Mouse (Mus musculus) forebrain, embryonic 12.5 days (tissue): Measurements from ENCODE around the gene Lrrc74b. TPM values are rescaled to one million over a fixed set of nuclear protein-coding genes. Genes with fewer than 3 reads are reported as not detected.
A peak's percentile ranks its signal among the peaks of the same experiment; 100 is the strongest.
"Not testable (repeated sequence)": the region's sequence is repeated elsewhere in the genome, so short reads cannot be mapped to it uniquely, and the experiment has no call there.

Experiments used
- ATAC-seq: fragments of 200-750 bp; cut with Nextera tagmentation; 2 replicates; pipeline ENCODE4 v1.8.0; 2017; ENCODE audit warnings: moderate TSS enrichment; ENCODE audit not compliant: low FRiP score
- H3K27ac ChIP-seq: fragments of 300-500 bp; sonication (generic); 2 replicates; pipeline ENCODE4 v1.5.1; 2016; ENCODE audit warnings: mild to moderate bottlenecking
- H3K27me3 ChIP-seq: fragments of 300-500 bp; sonication (generic); 2 replicates; pipeline ENCODE4 v1.6.1; 2016; ENCODE audit warnings: mild to moderate bottlenecking
- H3K36me3 ChIP-seq: fragments of 300-500 bp; sonication (generic); replicated peaks from 2 replicates; pipeline ENCODE4 v1.6.1; 2016; ENCODE audit warnings: mild to moderate bottlenecking
- H3K4me1 ChIP-seq: fragments of 300-500 bp; sonication (generic); 2 replicates; pipeline ENCODE4 v1.6.1; 2016
- H3K4me2 ChIP-seq: fragments of 300-500 bp; sonication (generic); 2 replicates; pipeline ENCODE4 v1.6.1; 2016; ENCODE audit warnings: mild to moderate bottlenecking, moderate library complexity
- H3K4me3 ChIP-seq: fragments of 300-500 bp; sonication (generic); replicated peaks from 2 replicates; pipeline ENCODE4 v1.5.1; 2016; ENCODE audit warnings: mild to moderate bottlenecking
- H3K9ac ChIP-seq: fragments of 300-500 bp; sonication (generic); 2 replicates; pipeline ENCODE4 v1.6.1; 2016; ENCODE audit warnings: mild to moderate bottlenecking
- H3K9me3 ChIP-seq: fragments of 300-500 bp; sonication (generic); 2 replicates; pipeline ENCODE4 v1.6.1; 2016
- WGBS: fragments of 180-500 bp; shearing (Covaris S2); methylation state at CpG from one replicate; pipeline ENCODE4 v1.1.7; 2016; 5-methylcytosine and 5-hydroxymethylcytosine counted together
- polyA plus RNA-seq: library from polyadenylated mRNA; unstranded; fragments of >200 nt; fragmentation: Nextera tagmentation; extraction: Ambion mirVana; gene quantifications from 2 replicates; pipeline ENCODE4 v1.2.1, GENCODE M21; 2016

Lrrc74b gene
- polyA plus RNA-seq, 1 experiment from 2014 or later = 0.17 TPM

GRCm38 (mm10) chr16:17510143-17510542 lies 50.9 kb downstream of the Lrrc74b start:
- 100% methylated on average over 2 of the region's 2 CpGs for WGBS
- Histone ChIP-seq H3K9ac (peak overlapping the region; percentile 27; the same call in 1 of the 2 replicates), H3K4me1 (peaks cover 19% of the 10 kb centered on the region), H3K27me3 (no peaks in the 10 kb centered on the region), H3K4me2 (peak overlapping the region; percentile 78), H3K4me3 (peak overlapping the region; percentile 76; the same call in 1 of the 2 replicates), H3K27ac (no peak overlapping the region), H3K9me3 (no peaks in the 10 kb centered on the region), H3K36me3 (peaks cover 45% of the 10 kb centered on the region)
- ATAC-seq = no peak

GRCm38 (mm10) chr16:17509240-17509597 lies 51.8 kb downstream of the Lrrc74b start:
- 11% methylated on average over 9 of the region's 9 CpGs for WGBS
- Histone ChIP-seq H3K36me3 (peaks cover 36% of the 10 kb centered on the region), H3K9ac (peak overlapping the region; percentile 73), H3K4me1 (peaks cover 19% of the 10 kb centered on the region), H3K27me3 (no peaks in the 10 kb centered on the region), H3K27ac (peak overlapping the region; percentile 83), H3K4me2 (peak overlapping the region; percentile 78), H3K9me3 (no peaks in the 10 kb centered on the region), H3K4me3 (peak overlapping the region; percentile 76)
- no peak; the same call in 1 of the 2 replicates for ATAC-seq

GRCm38 (mm10) chr16:17508546-17509239 lies 52.4 kb downstream of the Lrrc74b start, which contains the start of gene Lztr1:
TSS of gene Lztr1 (plus strand) at chr16:17508688.
- ATAC-seq = peak; percentile 97
- peak within 1 kb of the TSS; percentile 78 for H3K4me2 ChIP-seq
- WGBS = under 1% methylated on average over 50 of the region's 50 CpGs

GRCm38 (mm10) chr16:17508031-17508430 lies 53.0 kb downstream of the Lrrc74b start:
- peaks cover 24% of the 10 kb centered on the region for H3K36me3 ChIP-seq
- H3K9me3 ChIP-seq, H3K27me3 ChIP-seq, ATAC-seq: not testable (repeated sequence)
- peak overlapping the region; percentile 73 for H3K9ac ChIP-seq
- peak overlapping the region; percentile 83 for H3K27ac ChIP-seq
- peaks cover 19% of the 10 kb centered on the region for H3K4me1 ChIP-seq
- peak overlapping the region; percentile 76 for H3K4me3 ChIP-seq
- WGBS = 30% methylated on average over 3 of the region's 3 CpGs
- peak overlapping the region; percentile 78 for H3K4me2 ChIP-seq

More at GRCm38 (mm10) chr16:17508546-17509239, 52.4 kb downstream of the Lrrc74b start, which contains the start of gene Lztr1:
- peaks cover 19% of the 10 kb centered on the region for H3K4me1 ChIP-seq
- peak within 1 kb of the TSS; percentile 83 for H3K27ac ChIP-seq
- no peaks in the 10 kb centered on the region for H3K27me3 ChIP-seq
- peaks cover 31% of the 10 kb centered on the region for H3K36me3 ChIP-seq
- H3K9ac ChIP-seq = peak within 1 kb of the TSS; percentile 73
- peak within 1 kb of the TSS; percentile 76 for H3K4me3 ChIP-seq
- no peaks in the 10 kb centered on the region for H3K9me3 ChIP-seq

- 88% methylated on average over 5 of the region's 5 CpGs for WGBS
- H3K4me3 ChIP-seq = no peak overlapping the region
- no peak overlapping the region for H3K27ac ChIP-seq
- H3K4me2 ChIP-seq = no peak overlapping the region
- peaks cover 19% of the 10 kb centered on the region for H3K4me1 ChIP-seq
- ATAC-seq = no peak
- no peaks in the 10 kb centered on the region for H3K27me3 ChIP-seq
- peaks cover 15% of the 10 kb centered on the region for H3K36me3 ChIP-seq
- no peaks in the 10 kb centered on the region for H3K9me3 ChIP-seq
- no peak overlapping the region for H3K9ac ChIP-seq
Measured at GRCm38 (mm10) chr16:17507018-17507552, 54.0 kb downstream of the Lrrc74b start.

- no peak for ATAC-seq
- Histone ChIP-seq H3K4me3 (no peak overlapping the region), H3K9me3 (no peaks in the 10 kb centered on the region), H3K4me1 (peaks cover 14% of the 10 kb centered on the region), H3K27me3 (no peaks in the 10 kb centered on the region), H3K9ac (no peak overlapping the region), H3K4me2 (no peak overlapping the region), H3K36me3 (no peaks in the 10 kb centered on the region), H3K27ac (no peak overlapping the region)
- WGBS = 84% methylated on average over 4 of the region's 4 CpGs
Measured at GRCm38 (mm10) chr16:17502681-17503080, 58.4 kb downstream of the Lrrc74b start.

GRCm38 (mm10) chr16:17499249-17499883 lies 61.7 kb downstream of the Lrrc74b start:
- WGBS = 13% methylated on average over 10 of the region's 10 CpGs
- Histone ChIP-seq H3K9ac (no peak overlapping the region), H3K9me3 (no peaks in the 10 kb centered on the region), H3K4me1 (peaks cover 28% of the 10 kb centered on the region), H3K27ac (peak overlapping the region; percentile 50; the same call in 1 of the 2 replicates), H3K27me3 (no peaks in the 10 kb centered on the region), H3K4me2 (peak overlapping the region; percentile 17; the same call in 1 of the 2 replicates), H3K36me3 (no peaks in the 10 kb centered on the region), H3K4me3 (no peak overlapping the region)
- peak; percentile 84 for ATAC-seq

GRCm38 (mm10) chr16:17496499-17497305 lies 64.3 kb downstream of the Lrrc74b start:
- no peak for ATAC-seq
- WGBS = 64% methylated on average over 2 of the region's 2 CpGs
- H3K27ac ChIP-seq = peak overlapping the region; percentile 73

More at GRCm38 (mm10) chr16:17496499-17497305, 64.3 kb downstream of the Lrrc74b start:
- no peak overlapping the region for H3K4me3 ChIP-seq
- 0 out of 2 replicates have a peak, but pooled peaks cover 3% of the 10 kb centered on the region for H3K27me3 ChIP-seq
- peaks cover 28% of the 10 kb centered on the region for H3K4me1 ChIP-seq
- no peak overlapping the region for H3K9ac ChIP-seq
- no peaks in the 10 kb centered on the region for H3K36me3 ChIP-seq
- H3K9me3 ChIP-seq = no peaks in the 10 kb centered on the region
- no peak overlapping the region for H3K4me2 ChIP-seq

Other genes with a start within 250 kb of the Lrrc74b start
- gene Serpind1, start 229.9 kb downstream of the Lrrc74b start, polyA plus RNA-seq = 0.28 and 0.33 TPM in 2 replicates
- 15.5 and 16.9 TPM in 2 replicates for gene Snap29, start 155.3 kb downstream of the Lrrc74b start, polyA plus RNA-seq
- 59.7 and 67.8 TPM in 2 replicates for gene Pi4ka, start 154.9 kb downstream of the Lrrc74b start, polyA plus RNA-seq
- 101 and 117 TPM in 2 replicates for gene Crkl, start 109.3 kb downstream of the Lrrc74b start, polyA plus RNA-seq
- gene Aifm3, start 71.6 kb downstream of the Lrrc74b start, polyA plus RNA-seq = 6.8 and 8.3 TPM in 2 replicates
- 101 TPM in 2 replicates for gene Lztr1, start 52.6 kb downstream of the Lrrc74b start, polyA plus RNA-seq
- gene Thap7, start 30.1 kb downstream of the Lrrc74b start, polyA plus RNA-seq = 57.5 and 57.6 TPM in 2 replicates
- 0.42 and 0.59 TPM in 2 replicates for gene P2rx6, start 638 bp upstream of the Lrrc74b start, polyA plus RNA-seq
- 5.5 and 6.6 TPM in 2 replicates for gene Slc7a4, start 22.0 kb upstream of the Lrrc74b start, polyA plus RNA-seq
- 43.6 and 52.8 TPM in 2 replicates for gene Smpd4, start 58.1 kb upstream of the Lrrc74b start, polyA plus RNA-seq
- 5.8 and 6.3 TPM in 2 replicates for gene Ccdc74a, start 85.2 kb upstream of the Lrrc74b start, polyA plus RNA-seq
- gene Med15, start 171.6 kb upstream of the Lrrc74b start, polyA plus RNA-seq = 45.1 and 46.7 TPM in 2 replicates
- gene Klhl22, start 198.4 kb upstream of the Lrrc74b start, polyA plus RNA-seq = 49.7 and 50.4 TPM in 2 replicates
- gene Scarf2, start 236.0 kb upstream of the Lrrc74b start, polyA plus RNA-seq = 5.3 and 7.3 TPM in 2 replicates